Mouse (Mus musculus): ENCODE data around the gene Ccnk.

DNA sequence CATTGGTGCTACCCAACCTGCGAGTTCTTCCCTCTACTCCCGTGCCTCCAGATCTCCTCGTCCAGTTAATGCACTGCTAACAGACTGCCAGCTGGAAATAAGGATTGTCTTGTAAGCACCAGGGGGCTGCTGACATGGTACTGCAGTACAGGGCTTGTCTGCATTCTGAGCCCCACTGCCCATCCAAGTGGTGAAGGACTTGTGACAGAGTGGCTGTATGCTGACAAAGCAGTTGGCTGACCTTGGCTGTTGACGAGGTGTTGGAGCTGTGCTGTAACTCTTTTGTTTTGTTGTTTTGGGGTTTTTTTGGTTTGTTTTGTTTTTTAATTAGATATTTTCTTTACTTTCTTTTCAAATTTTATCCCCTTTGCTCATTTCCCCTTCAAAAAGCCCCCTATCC is 19.1 kb downstream of the Ccnk start:
- TF ChIP-seq CTCF (IDR thresholded peaks at IDR 0.05; ENCODE audit: low read depth), result no peak
- TF ChIP-seq EP300 (IDR thresholded peaks at IDR 0.05; ENCODE audit: low read depth), result no peak
